ENCODE assay signal across 25 mouse cellular contexts in the genomic region with DNA sequence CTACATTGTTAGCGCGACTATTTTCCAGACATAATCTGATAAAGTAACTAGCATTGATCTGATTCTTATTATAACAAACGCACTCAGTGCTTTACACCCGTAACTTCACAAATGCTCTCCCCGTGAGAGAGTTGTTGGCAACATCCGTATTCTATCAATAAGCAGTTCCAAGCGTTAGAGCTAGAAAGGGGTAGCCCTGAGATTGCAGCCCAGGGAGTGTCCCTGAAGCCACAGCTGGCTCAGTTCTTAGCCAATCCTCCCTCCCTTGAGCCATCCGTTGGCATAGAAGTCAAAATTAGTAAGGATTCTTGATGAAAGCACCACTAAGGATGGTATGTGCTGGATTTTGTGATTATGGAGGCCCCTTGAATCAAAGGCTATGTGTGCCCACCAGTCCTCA. TPM values are rescaled to one million over a fixed set of nuclear protein-coding genes. Genes with fewer than 3 reads are reported as not detected.
DNase-seq lines count a peak whose midpoint lies in the region; ATAC-seq lines count a peak whose summit lies in the region.
"Had no signal": no experiment of that assay in that cellular context is flagged by ENCODE, and none has a peak within 500 bp of the region (broad histone marks: within the 10 kb centered on the region; RNA-seq: fewer than 3 reads in every experiment).

No protein-coding gene starts in this region.

- intact Hi-C loops in gastrocnemius, postnatal 36 days (cut with DNase I), result no loop called here
- intact Hi-C loops in heart, postnatal 25 days (cut with DNase I), result no loop called here

- no peak overlapping the region for H3K4me2 ChIP-seq in kidney, embryonic 15.5 days
- H3K4me2 ChIP-seq: embryonic facial prominence, embryonic 13.5 days; hindbrain, embryonic 14.5 days; lung, embryonic 14.5 days; midbrain, embryonic 15.5 days; neural tube, embryonic 15.5 days had no signal

- H3K27ac ChIP-seq in kidney, embryonic 15.5 days, result peak overlapping the region; percentile 82
- H3K27ac ChIP-seq: embryonic facial prominence, embryonic 13.5 days; forebrain, embryonic 10.5 days; hindbrain, embryonic 14.5 days; liver, embryonic 14.5 days; midbrain, embryonic 10.5 days; midbrain, embryonic 15.5 days; neural tube, embryonic 15.5 days had no signal

- H3K9ac ChIP-seq in kidney, embryonic 15.5 days, result no peak overlapping the region
- H3K9ac ChIP-seq: embryonic facial prominence, embryonic 13.5 days; hindbrain, embryonic 14.5 days; liver, embryonic 14.5 days; lung, embryonic 14.5 days; midbrain, embryonic 15.5 days; neural tube, embryonic 15.5 days had no signal

- peaks cover 26% of the 10 kb centered on the region; the same call in 1 of the 2 replicates for H3K4me1 ChIP-seq in kidney, embryonic 15.5 days
- H3K4me1 ChIP-seq: embryonic facial prominence, embryonic 13.5 days; midbrain, embryonic 10.5 days had no signal

- no peak overlapping the region for H3K4me3 ChIP-seq in kidney, embryonic 15.5 days (replicated peaks)
- H3K4me3 ChIP-seq: embryonic facial prominence, embryonic 13.5 days; forebrain, embryonic 10.5 days; midbrain, embryonic 10.5 days; midbrain, embryonic 15.5 days; neural tube, embryonic 15.5 days had no signal

- no peaks in the 10 kb centered on the region for H3K36me3 ChIP-seq in kidney, embryonic 15.5 days
- H3K36me3 ChIP-seq: embryonic facial prominence, embryonic 13.5 days; forebrain, embryonic 10.5 days; midbrain, embryonic 10.5 days; midbrain, embryonic 15.5 days; neural tube, embryonic 15.5 days had no signal

- no peaks in the 10 kb centered on the region for H3K27me3 ChIP-seq in kidney, embryonic 15.5 days
- H3K27me3 ChIP-seq: embryonic facial prominence, embryonic 13.5 days; midbrain, embryonic 15.5 days; neural tube, embryonic 15.5 days had no signal

- peak; percentile 12 for DNase-seq in gastrocnemius, adult 18-20 months (ENCODE audit: low spot score)
- DNase-seq in gastrocnemius, postnatal 36 days, result no peak
- DNase-seq in heart, adult 8-10 months (ENCODE audit: low spot score), result peak; percentile 36
- DNase-seq in heart, postnatal 25 days (ENCODE audit: low spot score), result no peak
- DNase-seq in kidney, adult 8-10 months, result no peak
- DNase-seq: adrenal gland, postnatal 36 days; cerebellum, adult 18-20 months; cerebellum, postnatal 10 days; kidney, adult 18-20 months; kidney, postnatal 14 days; liver; retina, postnatal 1 day; right cerebral cortex, postnatal 14 days; thymus, postnatal 4 days had no signal

- 65% methylated on average over 8 of the region's 8 CpGs for WGBS in kidney, embryonic 15.5 days

- H3K9me3 ChIP-seq in kidney, embryonic 15.5 days (replicated peaks), result no peaks in the 10 kb centered on the region
- H3K9me3 ChIP-seq: embryonic facial prominence, embryonic 13.5 days; forebrain, embryonic 10.5 days; midbrain, embryonic 10.5 days; midbrain, embryonic 15.5 days; neural tube, embryonic 15.5 days had no signal

- no peak for ATAC-seq in kidney, embryonic 15.5 days (replicated peaks; ENCODE audit: low FRiP score)
- ATAC-seq: CD4-positive, CD25-positive, alpha-beta regulatory T cell, adult 4 months; inflammation-experienced regulatory T-cells, adult 6 months; midbrain, embryonic 15.5 days had no signal

RNA-seq across cellular contexts. Expression of a gene that starts 48.7 kb away (rescaled TPM):
- total RNA-seq in gastrocnemius, adult 18-20 months (2021), result 1 to 10 TPM in 1 of 2 experiments, under 1 TPM in 1; 0.82 to 1.3 TPM
- total RNA-seq in gastrocnemius, postnatal 36 days (2021), result under 1 TPM; 0.87 to 0.91 TPM
- 1 to 10 TPM; 2.7 to 3.8 (median 3.4) TPM for total RNA-seq in heart, adult 8-10 months (2022)
- total RNA-seq in heart, postnatal 25 days (2021), result 1 to 10 TPM; 3.7 to 3.9 TPM
- polyA plus RNA-seq in kidney, embryonic 15.5 days (2015; fragmentation: Nextera tagmentation; extraction: Ambion mirVana), result 0.91 and 0.92 TPM in 2 replicates
- polyA plus RNA-seq: CD4-positive, CD25-positive, alpha-beta regulatory T cell, adult 4 months had no signal

Comparison
In these comparisons a context has a peak if more than half of its experiments do, and no peak if none do; other contexts are left out.
1. DNase-seq: peak in gastrocnemius, adult 18-20 months (single experiment) and heart, adult 8-10 months (single experiment); none in gastrocnemius, postnatal 36 days (0 of 2), heart, postnatal 25 days (single experiment) and kidney, adult 8-10 months (0 of 2).